Mouse (Mus musculus) hindbrain, postnatal 0 days (tissue): Measurements from ENCODE around the gene Drap1. TPM values are rescaled to one million over a fixed set of nuclear protein-coding genes. Genes with fewer than 3 reads are reported as not detected.

Experiments used
- ATAC-seq: fragments of 200-750 bp; cut with Nextera tagmentation; 2 replicates; pipeline ENCODE4 v1.8.0; 2017; ENCODE audit warnings: mild to moderate bottlenecking, moderate TSS enrichment, moderate library complexity
- DNase-seq: peaks from one replicate; pipeline ENCODE4 v3.0.0-alpha.2; 2015; ENCODE audit warnings: low spot score
- H3K27ac ChIP-seq: fragments of 300-500 bp; sonication (generic); 2 replicates; pipeline ENCODE4 v1.5.1; 2014; ENCODE audit warnings: mild to moderate bottlenecking
- H3K27me3 ChIP-seq: fragments of 300-500 bp; sonication (generic); 2 replicates; pipeline ENCODE4 v1.6.1; 2014; ENCODE audit warnings: low read length, mixed read lengths; ENCODE audit not compliant: insufficient read depth
- H3K36me3 ChIP-seq: fragments of 300-500 bp; sonication (generic); 2 replicates; pipeline ENCODE4 v1.6.1; 2014; ENCODE audit warnings: low read length, mixed read lengths; ENCODE audit not compliant: insufficient read depth
- H3K4me1 ChIP-seq: fragments of 300-500 bp; sonication (generic); 2 replicates; pipeline ENCODE4 v1.6.1; 2014; ENCODE audit warnings: antibody characterized with exemption, low read length, mixed read lengths; ENCODE audit not compliant: insufficient read depth
- H3K4me2 ChIP-seq: fragments of 300-500 bp; sonication (generic); 2 replicates; pipeline ENCODE4 v1.6.1; 2014; ENCODE audit warnings: low read depth, mild to moderate bottlenecking, low read length, moderate library complexity, mixed read lengths
- H3K4me3 ChIP-seq: fragments of 300-500 bp; sonication (generic); 2 replicates; pipeline ENCODE4 v1.5.1; 2014; ENCODE audit warnings: low read length
- H3K9ac ChIP-seq: fragments of 300-500 bp; sonication (generic); replicated peaks from 2 replicates; pipeline ENCODE4 v1.6.1; 2014; ENCODE audit warnings: mild to moderate bottlenecking, low read length, moderate library complexity, mixed read lengths
- H3K9me3 ChIP-seq: fragments of 300-500 bp; sonication (generic); 2 replicates; pipeline ENCODE4 v1.6.1; 2016; ENCODE audit warnings: low read length, mixed read lengths
- CTCF ChIP-seq: IDR thresholded peaks from 2 replicates; pipeline ENCODE4 v1.5.1; 2016; ENCODE audit warnings: antibody characterized with exemption, control low read depth, low read depth
- WGBS: fragments of 180-500 bp; shearing (Covaris S2); extraction: QIAGEN DNeasy Blood & Tissue Kit; methylation state at CpG from one replicate; pipeline ENCODE4 v1.1.7; 2014; 5-methylcytosine and 5-hydroxymethylcytosine counted together
- polyA plus RNA-seq: library from polyadenylated mRNA; unstranded; fragments of >200 nt; fragmentation: Nextera tagmentation; extraction: Ambion mirVana; gene quantifications from 2 replicates; pipeline ENCODE4 v1.2.1, GENCODE M21; 2015
- total RNA-seq: library from RNA; depleted of rRNA; stranded (reverse); fragments of >200 nt; gene quantifications from 2 replicates; pipeline ENCODE4 v1.2.3, GENCODE M21; 2014

Gene Drap1
- total and polyA plus RNA-seq, 2 experiments from 2014 or later = 111 to 331 TPM

DNA sequence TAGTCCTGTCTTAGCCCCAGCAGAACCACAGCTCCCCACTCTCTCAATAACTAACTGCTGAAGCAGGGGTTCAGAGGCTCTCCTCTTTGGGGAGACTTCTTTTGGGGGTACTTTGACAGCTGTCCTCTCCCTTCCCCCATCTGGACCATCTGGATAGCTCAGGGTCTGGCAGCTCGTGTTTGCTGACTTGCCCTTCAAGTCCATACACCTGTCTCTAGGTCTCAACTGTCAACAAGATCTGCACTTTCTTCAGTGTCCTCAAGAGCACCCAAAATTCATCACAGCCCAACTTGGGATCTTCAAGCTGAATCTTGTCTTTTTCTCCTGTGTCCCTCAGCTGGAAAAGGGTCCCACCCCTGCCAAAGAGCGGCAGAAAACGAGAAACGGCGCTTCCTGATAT, 3.0 kb downstream of the Drap1 start:
- Histone ChIP-seq H3K4me2 (no peak overlapping the region), H3K4me1 (peaks cover 21% of the 10 kb centered on the region), H3K27me3 (no peaks in the 10 kb centered on the region), H3K36me3 (peaks cover 8% of the 10 kb centered on the region; the same call in 1 of the 2 replicates), H3K27ac (no peak overlapping the region), H3K9me3 (no peaks in the 10 kb centered on the region), H3K9ac (no peak overlapping the region), H3K4me3 (no peak overlapping the region)
- TF ChIP-seq CTCF = no peak
- ATAC-seq = no peak
- 86% methylated on average over 5 of the region's 5 CpGs for WGBS
- DNase-seq = no peak

DNA sequence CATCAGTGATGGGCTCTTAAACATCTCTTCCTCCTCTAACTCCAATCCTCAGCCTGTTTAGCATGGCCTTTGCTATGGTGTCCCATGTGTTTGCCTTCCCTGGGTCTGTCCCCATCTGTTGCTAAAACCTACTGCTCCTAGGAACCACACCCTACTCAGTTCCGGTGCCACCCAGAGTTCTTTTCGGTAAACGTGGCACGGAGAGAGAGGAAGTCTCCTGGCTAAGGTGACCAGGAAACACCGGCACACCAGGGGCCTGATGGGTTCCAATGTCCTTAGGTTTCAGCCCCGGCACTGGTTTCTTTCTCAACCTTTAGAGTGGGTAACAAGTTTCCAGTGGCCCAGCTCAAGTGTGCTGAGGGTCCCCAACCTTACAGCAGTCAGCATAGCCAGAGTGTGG, 4.2 kb downstream of the Drap1 start:
- DNase-seq (no peak), ATAC-seq (no peak)
- Histone ChIP-seq H3K27ac (no peak overlapping the region), H3K4me3 (no peak overlapping the region), H3K9ac (no peak overlapping the region), H3K27me3 (no peaks in the 10 kb centered on the region), H3K9me3 (no peaks in the 10 kb centered on the region), H3K4me2 (no peak overlapping the region), H3K4me1 (peaks cover 10% of the 10 kb centered on the region; the same call in 1 of the 2 replicates), H3K36me3 (peaks cover 8% of the 10 kb centered on the region; the same call in 1 of the 2 replicates)
- 93% methylated on average over 6 of the region's 6 CpGs for WGBS
- TF ChIP-seq CTCF = no peak

DNA sequence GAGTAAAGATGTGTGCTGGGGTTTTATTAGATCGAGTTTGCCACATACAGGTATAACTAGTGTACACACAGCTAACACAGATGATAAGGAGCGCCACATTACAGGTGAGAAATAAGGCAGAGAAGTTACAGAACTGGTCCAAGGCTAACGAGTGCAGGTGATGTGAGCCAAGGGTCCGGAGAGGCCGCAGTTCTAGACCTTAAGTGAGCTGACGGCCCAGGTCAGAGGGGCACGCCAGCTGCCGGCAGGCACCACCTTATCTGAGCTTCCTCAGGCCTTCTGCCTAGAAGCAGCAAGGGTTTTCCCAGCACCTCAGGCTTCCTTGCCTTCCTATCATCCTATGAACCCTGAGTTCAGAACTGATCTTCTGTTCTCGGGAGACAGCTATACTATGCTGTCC, 5.1 kb downstream of the Drap1 start:
- Histone ChIP-seq H3K27ac (no peak overlapping the region), H3K36me3 (peaks cover 8% of the 10 kb centered on the region; the same call in 1 of the 2 replicates), H3K9me3 (no peaks in the 10 kb centered on the region), H3K4me2 (no peak overlapping the region), H3K4me1 (peaks cover 10% of the 10 kb centered on the region; the same call in 1 of the 2 replicates), H3K27me3 (no peaks in the 10 kb centered on the region), H3K4me3 (no peak overlapping the region), H3K9ac (no peak overlapping the region)
- 95% methylated on average over 9 of the region's 9 CpGs for WGBS
- no peak for TF ChIP-seq CTCF
- DNase-seq = no peak
- ATAC-seq = no peak

DNA sequence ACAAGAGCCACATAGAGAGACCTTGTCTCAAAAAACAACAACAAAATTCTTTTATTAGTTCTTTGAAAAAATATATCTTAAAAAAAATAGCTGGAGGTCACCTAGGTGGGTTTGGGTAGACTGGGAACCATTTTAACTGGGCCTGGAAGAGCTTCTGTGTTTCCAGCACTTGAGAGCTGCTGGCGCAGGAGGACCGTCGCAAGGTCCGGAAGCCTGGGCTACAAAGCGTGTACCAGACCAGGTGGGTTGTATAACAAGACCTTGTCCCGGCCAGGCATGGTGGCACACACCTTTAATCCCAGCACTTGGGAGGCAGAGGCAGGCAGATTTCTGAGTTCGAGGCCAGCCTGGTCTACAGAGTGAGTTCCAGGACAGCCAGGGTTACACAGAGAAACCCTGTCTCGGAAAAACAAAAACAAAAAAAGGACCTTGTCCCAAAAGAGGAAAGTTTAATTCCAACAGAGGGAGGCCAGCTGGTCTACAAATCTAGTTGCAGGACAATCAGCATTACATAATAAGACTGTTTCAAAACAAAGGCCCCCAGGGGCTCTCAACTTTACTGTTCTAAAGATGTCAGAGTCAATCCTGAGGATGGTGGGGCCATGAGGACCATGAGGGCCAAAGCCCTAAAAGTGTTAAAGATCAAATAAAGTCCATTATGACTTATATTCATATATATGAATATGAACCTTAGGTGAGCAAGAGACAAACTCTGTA, 5.9 kb downstream of the Drap1 start:
- H3K27me3 ChIP-seq = no peaks in the 10 kb centered on the region
- H3K36me3 ChIP-seq = peaks cover 8% of the 10 kb centered on the region; the same call in 1 of the 2 replicates
- no peak overlapping the region for H3K4me2 ChIP-seq
- no peak overlapping the region for H3K4me3 ChIP-seq
- ATAC-seq = no peak
- H3K4me1 ChIP-seq = peaks cover 10% of the 10 kb centered on the region; the same call in 1 of the 2 replicates
- TF ChIP-seq CTCF = no peak
- H3K9ac ChIP-seq = no peak overlapping the region
- DNase-seq = no peak
- 94% methylated on average over 8 of the region's 8 CpGs for WGBS
- H3K27ac ChIP-seq = no peak overlapping the region
- no peaks in the 10 kb centered on the region for H3K9me3 ChIP-seq

DNA sequence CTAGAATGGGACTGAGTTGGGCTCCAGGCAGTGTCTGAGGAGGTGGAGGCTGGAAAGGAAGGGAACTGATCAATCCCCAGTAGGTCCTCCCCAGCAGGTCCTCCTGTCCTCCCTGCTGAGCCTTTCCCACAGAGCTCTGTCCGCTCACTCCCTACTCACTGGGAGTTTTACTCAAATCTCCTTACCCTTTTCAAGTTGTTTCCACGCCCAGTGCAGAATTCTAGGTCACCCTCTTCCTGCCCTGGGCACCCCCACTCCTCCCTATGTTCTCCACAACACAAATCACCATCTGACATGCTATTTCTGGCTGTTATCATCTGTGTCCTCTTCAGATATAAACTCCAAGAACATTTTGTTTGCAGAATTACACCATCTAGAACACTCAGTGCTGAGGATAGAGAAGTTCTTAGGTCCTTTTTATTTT, 10.2 kb downstream of the Drap1 start:
- no peak for ATAC-seq

DNA sequence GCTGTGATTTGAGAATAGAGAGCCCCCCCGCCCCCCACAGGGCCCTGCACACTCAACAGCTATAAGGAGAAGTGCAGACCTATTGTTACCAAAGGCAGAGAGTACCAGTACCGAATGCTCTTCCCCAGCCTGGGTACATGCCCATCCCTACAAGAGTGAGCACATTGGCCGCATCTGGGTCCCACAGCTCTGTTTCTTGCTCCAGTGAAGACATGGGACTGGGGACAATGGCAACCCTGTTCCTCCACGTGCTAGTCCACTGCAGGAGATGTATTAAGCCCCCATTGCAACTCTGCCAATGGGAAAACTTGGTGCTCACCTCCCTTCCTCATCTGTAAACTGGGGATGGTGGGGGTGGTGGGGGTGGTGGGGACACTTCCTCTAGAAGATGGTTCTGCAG, 10.9 kb downstream of the Drap1 start:
- H3K9ac ChIP-seq = no peak overlapping the region
- no peaks in the 10 kb centered on the region for H3K27me3 ChIP-seq
- H3K36me3 ChIP-seq = no peaks in the 10 kb centered on the region
- ATAC-seq = no peak
- no peaks in the 10 kb centered on the region for H3K4me1 ChIP-seq
- no peak overlapping the region for H3K4me3 ChIP-seq
- no peak overlapping the region for H3K27ac ChIP-seq
- TF ChIP-seq CTCF = no peak
- H3K4me2 ChIP-seq = no peak overlapping the region
- H3K9me3 ChIP-seq = no peaks in the 10 kb centered on the region
- 71% methylated on average over 4 of the region's 4 CpGs for WGBS
- DNase-seq = no peak

More for the DNA sequence above, 10.2 kb downstream of the Drap1 start:
- DNase-seq = no peak
- no peak overlapping the region for H3K4me2 ChIP-seq
- no peaks in the 10 kb centered on the region for H3K9me3 ChIP-seq
- no peak for TF ChIP-seq CTCF
- H3K27me3 ChIP-seq = no peaks in the 10 kb centered on the region
- H3K36me3 ChIP-seq = no peaks in the 10 kb centered on the region
- H3K4me3 ChIP-seq = no peak overlapping the region
- 64% methylated on average over 2 of the region's 2 CpGs for WGBS
- H3K9ac ChIP-seq = no peak overlapping the region
- no peaks in the 10 kb centered on the region for H3K4me1 ChIP-seq
- H3K27ac ChIP-seq = no peak overlapping the region

DNA sequence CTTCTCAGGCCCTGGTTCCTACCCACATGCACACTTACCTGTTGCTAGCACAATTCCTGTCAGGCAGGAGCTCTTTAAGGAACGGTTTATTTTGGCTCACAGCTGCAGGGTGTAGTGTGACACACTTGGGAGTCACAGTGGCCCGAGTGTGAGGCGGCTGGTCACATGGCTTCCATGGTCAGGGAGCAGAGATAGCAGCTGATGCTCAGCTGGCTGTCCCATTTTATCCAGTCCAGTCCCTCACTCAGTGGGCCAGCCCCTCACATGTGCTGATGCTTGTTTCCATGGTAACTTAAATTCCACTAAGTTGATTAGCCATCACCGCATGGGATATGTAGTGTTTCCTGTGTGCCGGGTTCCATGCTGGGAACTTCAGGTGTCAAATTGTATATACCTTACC, 12.8 kb downstream of the Drap1 start:
- Histone ChIP-seq H3K9me3 (no peaks in the 10 kb centered on the region), H3K27me3 (no peaks in the 10 kb centered on the region), H3K27ac (no peak overlapping the region), H3K4me3 (no peak overlapping the region), H3K9ac (no peak overlapping the region), H3K36me3 (no peaks in the 10 kb centered on the region), H3K4me1 (0 out of 2 replicates have a peak, but pooled peaks cover 8% of the 10 kb centered on the region), H3K4me2 (no peak overlapping the region)
- TF ChIP-seq CTCF = no peak
- WGBS = 59% methylated on average over 5 of the region's 5 CpGs
- ATAC-seq (no peak), DNase-seq (no peak)
